Mouse (Mus musculus): ENCODE data around the gene Ralgps1. TPM values are rescaled to one million over a fixed set of nuclear protein-coding genes. Genes with fewer than 3 reads are reported as not detected.
A peak's percentile ranks its signal among the peaks of the same experiment; 100 is the strongest.

Ralgps1 gene
- polyA plus RNA-seq, 1 experiment = 4.5 TPM

DNA sequence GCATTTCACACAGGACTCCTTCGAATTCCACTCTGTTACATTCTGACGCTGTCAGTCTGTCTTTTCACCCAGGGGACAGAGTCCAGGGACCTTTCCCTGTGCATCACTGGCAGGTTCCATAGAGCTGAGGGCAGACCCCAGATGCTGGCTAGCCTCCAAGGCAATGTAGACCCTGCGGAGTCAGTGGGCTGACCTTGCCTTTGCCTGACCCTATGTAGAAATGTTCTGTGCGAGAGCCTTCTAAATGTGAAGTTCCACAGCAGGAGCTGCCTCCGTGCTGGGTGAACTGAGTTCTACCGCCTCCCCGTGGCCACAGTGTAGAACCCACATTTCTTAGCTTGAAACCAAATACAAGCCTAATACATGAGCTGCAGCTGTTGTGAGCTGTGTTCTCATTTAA lies 30.9 kb upstream of the Ralgps1 start:
- peaks cover 3% of the 10 kb centered on the region; the same call in 1 of the 2 replicates for H3K4me1 ChIP-seq (ENCODE audit: control insufficient read depth, insufficient read depth, insufficient read length)
- H3K4me3 ChIP-seq (ENCODE audit: extremely low read depth, insufficient read depth, insufficient read length) = no peak overlapping the region
- no peaks in the 10 kb centered on the region for H3K27me3 ChIP-seq (ENCODE audit: control insufficient read depth, insufficient read depth, low read length)
- no peak overlapping the region for H3K27ac ChIP-seq (ENCODE audit: insufficient read depth, low read length)
- TF ChIP-seq POLR2A (IDR thresholded peaks at IDR 0.05; ENCODE audit: low read depth, low read length) = no peak
- TF ChIP-seq CTCF (IDR thresholded peaks at IDR 0.05; ENCODE audit: extremely low read depth, insufficient read depth, insufficient read length, insufficient replicate concordance) = peak; percentile 58; the same call in 1 of the 2 replicates
- DNase-seq (ENCODE audit: low read depth in 1 of 2, low spot score in 2 of 2) = peak in 1 of 2 experiments; percentile 33
- H3K36me3 ChIP-seq (ENCODE audit: control insufficient read depth, insufficient read depth, low read length) = no peaks in the 10 kb centered on the region
- 48% methylated on average over 7 of the region's 7 CpGs for WGBS

DNA sequence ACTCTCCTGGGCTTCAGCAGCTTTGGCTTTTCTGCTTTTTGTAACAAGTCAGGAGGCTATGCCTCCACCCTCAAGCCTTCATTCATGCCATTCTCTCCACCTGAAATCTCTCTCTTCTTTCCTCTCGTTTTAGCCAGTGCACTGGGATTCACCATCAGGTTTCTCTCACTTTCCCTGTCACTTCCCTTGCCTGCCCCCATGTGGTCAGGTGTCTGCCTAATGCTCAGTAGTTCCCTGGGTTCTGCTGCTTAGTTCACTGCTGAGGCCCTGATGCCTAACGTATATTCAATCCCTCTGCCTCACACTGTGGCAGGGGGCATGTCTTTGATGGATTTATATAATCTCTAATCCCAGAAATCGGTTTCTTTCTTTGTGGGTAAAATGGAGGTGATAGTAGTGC lies 29.9 kb upstream of the Ralgps1 start:
- Histone ChIP-seq H3K27me3 (ENCODE audit: control insufficient read depth, insufficient read depth, low read length) (no peaks in the 10 kb centered on the region), H3K27ac (ENCODE audit: insufficient read depth, low read length) (no peak overlapping the region), H3K4me3 (ENCODE audit: extremely low read depth, insufficient read depth, insufficient read length) (no peak overlapping the region), H3K4me1 (ENCODE audit: control insufficient read depth, insufficient read depth, insufficient read length) (peaks cover 3% of the 10 kb centered on the region; the same call in 1 of the 2 replicates), H3K36me3 (ENCODE audit: control insufficient read depth, insufficient read depth, low read length) (no peaks in the 10 kb centered on the region)
- WGBS = 58% methylated on average over 3 of the region's 3 CpGs
- no peak for DNase-seq (ENCODE audit: low read depth in 1 of 2, low spot score in 2 of 2)
- TF ChIP-seq CTCF (IDR thresholded peaks at IDR 0.05; ENCODE audit: extremely low read depth, insufficient read depth, insufficient read length, insufficient replicate concordance) (no peak; the same call in 1 of the 2 replicates), POLR2A (IDR thresholded peaks at IDR 0.05; ENCODE audit: low read depth, low read length) (no peak)

DNA sequence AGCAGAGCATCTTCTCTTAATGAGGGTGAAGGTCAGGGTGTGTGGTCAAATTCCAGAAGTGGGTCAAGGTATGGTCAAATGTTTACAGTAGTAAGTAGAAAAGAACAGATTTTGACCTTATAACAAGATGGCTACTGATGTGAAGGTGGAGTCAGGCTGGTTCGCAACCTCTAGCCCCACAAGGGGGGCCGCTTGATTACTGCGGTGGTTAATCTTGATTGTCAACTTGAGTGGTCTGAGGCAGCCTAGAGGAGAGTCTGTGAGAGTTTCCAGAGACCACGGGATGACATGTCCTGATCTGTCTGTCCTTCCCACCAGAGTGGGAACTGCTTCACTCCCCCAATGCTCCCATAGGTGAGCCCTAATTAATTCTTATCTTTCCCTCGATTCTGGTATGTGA lies 29.3 kb upstream of the Ralgps1 start:
- TF ChIP-seq CTCF (IDR thresholded peaks at IDR 0.05; ENCODE audit: extremely low read depth, insufficient read depth, insufficient read length, insufficient replicate concordance) (no peak), POLR2A (IDR thresholded peaks at IDR 0.05; ENCODE audit: low read depth, low read length) (no peak)
- Histone ChIP-seq H3K36me3 (ENCODE audit: control insufficient read depth, insufficient read depth, low read length) (no peaks in the 10 kb centered on the region), H3K4me3 (ENCODE audit: extremely low read depth, insufficient read depth, insufficient read length) (no peak overlapping the region), H3K4me1 (ENCODE audit: control insufficient read depth, insufficient read depth, insufficient read length) (peaks cover 3% of the 10 kb centered on the region; the same call in 1 of the 2 replicates), H3K27ac (ENCODE audit: insufficient read depth, low read length) (no peak overlapping the region), H3K27me3 (ENCODE audit: control insufficient read depth, insufficient read depth, low read length) (no peaks in the 10 kb centered on the region)
- 85% methylated on average over 5 of the region's 5 CpGs for WGBS
- no peak for DNase-seq (ENCODE audit: low read depth in 1 of 2, low spot score in 2 of 2)

- H3K27me3 ChIP-seq (ENCODE audit: control insufficient read depth, insufficient read depth, low read length) = no peaks in the 10 kb centered on the region
- no peak for DNase-seq (ENCODE audit: low read depth in 1 of 2, low spot score in 2 of 2)
- WGBS = 90% methylated on average over 7 of the region's 7 CpGs
These were observed 27.8 kb upstream of the Ralgps1 start for GRCm38 (mm10) chr2:33399091-33399490.

GRCm38 (mm10) chr2:33397036-33397435 lies 25.8 kb upstream of the Ralgps1 start:
- WGBS = 84% methylated on average over 4 of the region's 4 CpGs
- no peak overlapping the region for H3K27ac ChIP-seq (ENCODE audit: insufficient read depth, low read length)
- H3K4me1 ChIP-seq (ENCODE audit: control insufficient read depth, insufficient read depth, insufficient read length) = no peaks in the 10 kb centered on the region

More at GRCm38 (mm10) chr2:33399091-33399490, 27.8 kb upstream of the Ralgps1 start:
- Histone ChIP-seq H3K36me3 (ENCODE audit: control insufficient read depth, insufficient read depth, low read length) (no peaks in the 10 kb centered on the region), H3K4me1 (ENCODE audit: control insufficient read depth, insufficient read depth, insufficient read length) (peaks cover 3% of the 10 kb centered on the region; the same call in 1 of the 2 replicates), H3K27ac (ENCODE audit: insufficient read depth, low read length) (no peak overlapping the region), H3K4me3 (ENCODE audit: extremely low read depth, insufficient read depth, insufficient read length) (no peak overlapping the region)
- TF ChIP-seq POLR2A (IDR thresholded peaks at IDR 0.05; ENCODE audit: low read depth, low read length) (no peak), CTCF (IDR thresholded peaks at IDR 0.05; ENCODE audit: extremely low read depth, insufficient read depth, insufficient read length, insufficient replicate concordance) (no peak)

GRCm38 (mm10) chr2:33395053-33395452 lies 23.8 kb upstream of the Ralgps1 start:
- no peaks in the 10 kb centered on the region for H3K4me1 ChIP-seq (ENCODE audit: control insufficient read depth, insufficient read depth, insufficient read length)
- no peaks in the 10 kb centered on the region for H3K36me3 ChIP-seq (ENCODE audit: control insufficient read depth, insufficient read depth, low read length)
- H3K4me3 ChIP-seq (ENCODE audit: extremely low read depth, insufficient read depth, insufficient read length) = no peak overlapping the region
- no peak for DNase-seq (ENCODE audit: low read depth in 1 of 2, low spot score in 2 of 2)
- 78% methylated on average over 2 of the region's 2 CpGs for WGBS
- no peak overlapping the region for H3K27ac ChIP-seq (ENCODE audit: insufficient read depth, low read length)
- no peaks in the 10 kb centered on the region for H3K27me3 ChIP-seq (ENCODE audit: control insufficient read depth, insufficient read depth, low read length)
- TF ChIP-seq CTCF (IDR thresholded peaks at IDR 0.05; ENCODE audit: extremely low read depth, insufficient read depth, insufficient read length, insufficient replicate concordance) = no peak
- no peak for TF ChIP-seq POLR2A (IDR thresholded peaks at IDR 0.05; ENCODE audit: low read depth, low read length)

More at GRCm38 (mm10) chr2:33397036-33397435, 25.8 kb upstream of the Ralgps1 start:
- Histone ChIP-seq H3K4me3 (ENCODE audit: extremely low read depth, insufficient read depth, insufficient read length) (no peak overlapping the region), H3K36me3 (ENCODE audit: control insufficient read depth, insufficient read depth, low read length) (no peaks in the 10 kb centered on the region), H3K27me3 (ENCODE audit: control insufficient read depth, insufficient read depth, low read length) (no peaks in the 10 kb centered on the region)
- DNase-seq (ENCODE audit: low read depth in 1 of 2, low spot score in 2 of 2) = no peak
- TF ChIP-seq CTCF (IDR thresholded peaks at IDR 0.05; ENCODE audit: extremely low read depth, insufficient read depth, insufficient read length, insufficient replicate concordance) (no peak), POLR2A (IDR thresholded peaks at IDR 0.05; ENCODE audit: low read depth, low read length) (no peak)

DNA sequence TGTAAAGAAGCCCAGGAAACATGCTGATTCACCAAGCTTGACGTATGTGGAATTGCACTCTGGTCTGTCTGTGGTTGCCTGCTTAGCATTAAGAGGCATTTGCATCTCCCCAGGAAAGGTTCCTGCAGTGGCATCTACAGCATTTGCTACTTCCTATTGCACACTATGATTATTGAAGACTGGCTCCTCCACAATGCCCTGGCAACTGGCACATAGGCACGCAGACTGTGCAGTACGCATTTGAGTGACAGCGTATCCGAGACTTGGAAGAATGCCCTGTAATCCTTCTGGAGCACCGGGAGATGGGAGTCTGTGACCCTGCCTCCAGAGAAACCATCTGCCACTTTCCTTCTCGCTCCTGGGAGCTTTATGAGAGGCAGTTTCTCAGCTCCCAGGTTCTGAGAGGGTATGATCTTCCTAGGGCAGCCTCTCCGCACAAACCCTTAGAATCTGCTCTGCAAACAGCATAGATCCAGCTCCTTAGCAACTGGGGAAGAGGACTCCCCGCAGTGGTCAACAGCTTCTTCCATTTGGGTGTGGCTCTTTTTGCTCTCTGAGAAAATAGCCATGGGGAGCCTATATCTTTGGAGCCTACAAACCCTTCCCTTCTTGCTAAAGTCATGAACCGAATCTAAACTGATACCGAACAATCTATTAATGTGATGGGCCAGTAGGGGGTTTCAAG lies 22.8 kb upstream of the Ralgps1 start:
- Histone ChIP-seq H3K4me1 (ENCODE audit: control insufficient read depth, insufficient read depth, insufficient read length) (no peaks in the 10 kb centered on the region), H3K4me3 (ENCODE audit: extremely low read depth, insufficient read depth, insufficient read length) (no peak overlapping the region), H3K27me3 (ENCODE audit: control insufficient read depth, insufficient read depth, low read length) (no peaks in the 10 kb centered on the region), H3K27ac (ENCODE audit: insufficient read depth, low read length) (no peak overlapping the region), H3K36me3 (ENCODE audit: control insufficient read depth, insufficient read depth, low read length) (no peaks in the 10 kb centered on the region)
- 86% methylated on average over 11 of the region's 11 CpGs for WGBS
- no peak for TF ChIP-seq CTCF (IDR thresholded peaks at IDR 0.05; ENCODE audit: extremely low read depth, insufficient read depth, insufficient read length, insufficient replicate concordance)
- TF ChIP-seq POLR2A (IDR thresholded peaks at IDR 0.05; ENCODE audit: low read depth, low read length) = no peak
- DNase-seq (ENCODE audit: low read depth in 1 of 2, low spot score in 2 of 2) = no peak

All from spleen, adult 2 months (tissue).